Mouse (Mus musculus): ENCODE results near the gene Aph1a.
"Not testable (repeated sequence)": the region's sequence is repeated elsewhere in the genome, so short reads cannot be mapped to it uniquely, and the experiment has no call there.

GRCm38 (mm10) chr3:95923429-95923828, 29.7 kb downstream of the Aph1a start:
- not testable (repeated sequence) for TF ChIP-seq CTCF (IDR thresholded peaks at IDR 0.05; ENCODE audit: insufficient read depth, low read length); POLR2A (IDR thresholded peaks at IDR 0.05; ENCODE audit: borderline replicate concordance, extremely low read depth, low read depth, low read length)

All from lung, adult 2 months (tissue).